Mouse (Mus musculus) thymus, adult 2 months (tissue): ENCODE results near the gene Tspan5.

ENCODE experiments used
- CTCF ChIP-seq: fragments of 200-500 bp; IDR thresholded peaks from 2 replicates; pipeline ENCODE4 v1.5.1; 2012; ENCODE audit warnings: mild to moderate bottlenecking, control low read depth, low read length, moderate library complexity, borderline replicate concordance; ENCODE audit not compliant: control insufficient read depth, poor library complexity, insufficient read depth; ENCODE audit errors: extremely low read depth
- POLR2A ChIP-seq: fragments of 200-500 bp; IDR thresholded peaks from 2 replicates; pipeline ENCODE4 v1.6.1; 2012; ENCODE audit warnings: mild to moderate bottlenecking, low read length, control low read depth, moderate library complexity; ENCODE audit not compliant: control insufficient read depth, poor library complexity, insufficient read depth; ENCODE audit errors: extremely low read depth

DNA sequence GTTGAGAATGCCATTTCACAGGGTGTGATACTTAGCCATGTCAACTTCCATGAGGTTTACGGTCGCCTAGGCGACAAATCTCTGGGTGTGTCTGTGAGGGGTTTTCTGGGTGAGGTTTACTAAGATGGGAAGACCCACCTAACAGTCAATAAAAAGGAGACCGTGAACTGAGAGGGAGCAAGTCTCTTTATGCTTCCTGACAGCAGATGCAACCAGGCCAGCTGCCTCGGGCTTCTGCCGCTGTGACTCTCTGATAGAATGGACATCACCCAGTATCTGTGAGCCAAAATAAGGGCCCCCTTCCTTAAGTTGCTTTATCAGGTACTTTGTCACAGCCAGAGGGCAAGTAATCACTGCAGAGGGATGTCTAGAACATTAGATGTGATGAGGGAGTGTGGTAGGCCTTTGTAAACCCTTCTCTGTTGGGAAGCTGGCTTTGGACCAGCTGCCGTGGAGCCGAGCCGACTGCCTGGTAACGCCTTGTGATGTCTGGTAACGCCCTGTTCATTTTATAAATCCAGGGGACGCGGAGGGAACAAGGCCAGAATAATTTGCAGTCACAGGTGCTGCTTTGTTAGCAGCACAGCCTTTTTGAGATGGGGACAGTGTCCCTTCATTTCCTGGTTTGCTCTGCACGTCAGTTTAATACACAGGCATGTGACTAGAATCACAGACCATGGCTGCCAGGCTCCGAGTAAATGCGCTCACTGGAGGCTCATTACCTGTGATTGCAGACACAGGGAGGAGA lies 58.8 kb downstream of the Tspan5 start:
- no peak for TF ChIP-seq POLR2A
- no peak for TF ChIP-seq CTCF
